Mouse (Mus musculus) thymus, postnatal 4 days (tissue): Measurements from ENCODE around the gene Rtp2.

ENCODE experiments used
- DNase-seq: peaks from one replicate; pipeline ENCODE4 v3.0.0; 2021

The Rtp2 gene

GRCm38 (mm10) chr16:23932294-23932693 lies at the start of gene Rtp2:
TSS of gene Rtp2 (minus strand) at chr16:23932394.
- no peak for DNase-seq

- peak; percentile 56 for DNase-seq
Observed at GRCm38 (mm10) chr16:23980991-23981720, 49.0 kb upstream of the Rtp2 start.

GRCm38 (mm10) chr16:23980201-23980870 lies 48.1 kb upstream of the Rtp2 start:
- no peak for DNase-seq

- no peak for DNase-seq
Observed at GRCm38 (mm10) chr16:23979446-23979845, 47.3 kb upstream of the Rtp2 start.

- no peak for DNase-seq
Observed at GRCm38 (mm10) chr16:23978495-23978894, 46.3 kb upstream of the Rtp2 start.

- DNase-seq = no peak
Observed at GRCm38 (mm10) chr16:23977732-23978131, 45.5 kb upstream of the Rtp2 start.

- no peak for DNase-seq
Observed at GRCm38 (mm10) chr16:23976196-23976595, 44.0 kb upstream of the Rtp2 start.

- no peak for DNase-seq
Observed at GRCm38 (mm10) chr16:23973635-23974367, 41.6 kb upstream of the Rtp2 start.

- DNase-seq = no peak
Observed at GRCm38 (mm10) chr16:23972901-23973300, 40.7 kb upstream of the Rtp2 start.

- no peak for DNase-seq
Observed at GRCm38 (mm10) chr16:23972126-23972740, 40.0 kb upstream of the Rtp2 start.

- no peak for DNase-seq
Observed at GRCm38 (mm10) chr16:23969919-23970318, 37.7 kb upstream of the Rtp2 start.

GRCm38 (mm10) chr16:23968888-23969287 lies 36.7 kb upstream of the Rtp2 start:
- no peak for DNase-seq

- DNase-seq = peak; percentile 62
Observed at GRCm38 (mm10) chr16:23967301-23967700, 35.1 kb upstream of the Rtp2 start.

- DNase-seq = no peak
Observed at GRCm38 (mm10) chr16:23966066-23966465, 33.9 kb upstream of the Rtp2 start.

GRCm38 (mm10) chr16:23964706-23965367 lies 32.6 kb upstream of the Rtp2 start:
- no peak for DNase-seq

GRCm38 (mm10) chr16:23963896-23964668 lies 31.9 kb upstream of the Rtp2 start:
- DNase-seq = no peak

GRCm38 (mm10) chr16:23962401-23962800 lies 30.2 kb upstream of the Rtp2 start:
- peak; percentile 70 for DNase-seq

- no peak for DNase-seq
Observed at GRCm38 (mm10) chr16:23958938-23959337, 26.7 kb upstream of the Rtp2 start.

- no peak for DNase-seq
Observed at GRCm38 (mm10) chr16:23953959-23954260, 21.7 kb upstream of the Rtp2 start.

GRCm38 (mm10) chr16:23953189-23953958 lies 21.2 kb upstream of the Rtp2 start:
- DNase-seq = peak; percentile 74

GRCm38 (mm10) chr16:23952101-23952727 lies 20.0 kb upstream of the Rtp2 start:
- DNase-seq = no peak
